In the genomic region with DNA sequence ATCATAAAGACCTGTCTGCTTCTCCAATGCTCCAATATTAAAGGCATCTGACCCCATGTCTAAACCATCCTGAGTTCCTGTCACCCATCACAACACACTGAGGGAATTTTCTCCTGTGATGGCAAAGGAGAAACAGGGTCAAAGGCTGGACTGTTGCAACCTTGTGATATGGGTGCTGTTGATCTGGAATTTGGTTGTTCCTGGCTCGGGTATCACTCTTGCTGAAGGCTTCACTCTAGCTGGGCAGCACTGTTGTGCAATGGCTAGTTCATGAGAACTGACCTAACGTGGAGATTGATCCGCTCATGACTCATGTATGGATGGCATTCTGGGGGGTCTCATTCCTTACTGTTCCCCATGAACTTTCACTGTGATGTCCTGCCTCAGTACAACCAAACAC, we compare ENCODE assay signal across 18 mouse cellular contexts. TPM values are rescaled to one million over a fixed set of nuclear protein-coding genes. Genes with fewer than 3 reads are reported as not detected.
"Had no signal": no experiment of that assay in that cellular context is flagged by ENCODE, and none has a peak within 500 bp of the region (broad histone marks: within the 10 kb centered on the region; RNA-seq: fewer than 3 reads in every experiment).

No protein-coding gene starts in this region.

- H3K9me3 ChIP-seq: megakaryocyte, embryonic 14.5 days; midbrain, embryonic 10.5 days; midbrain, embryonic 13.5 days had no signal

- H3K27me3 ChIP-seq: megakaryocyte, embryonic 14.5 days; midbrain, embryonic 13.5 days had no signal

- H3K4me3 ChIP-seq: layer of hippocampus, adult 2 months; left cerebral cortex, adult 2 months; megakaryocyte, embryonic 14.5 days; midbrain, embryonic 10.5 days; midbrain, embryonic 13.5 days had no signal

- H3K4me2 ChIP-seq: lung, embryonic 14.5 days; midbrain, embryonic 13.5 days had no signal

- H3K27ac ChIP-seq: kidney, postnatal 0 days; layer of hippocampus, adult 2 months; left cerebral cortex, adult 2 months; liver, embryonic 14.5 days; macrophage; midbrain, embryonic 10.5 days; midbrain, embryonic 13.5 days had no signal

- H3K9ac ChIP-seq: liver, embryonic 14.5 days; lung, embryonic 14.5 days; midbrain, embryonic 13.5 days had no signal

- DNase-seq: kidney, adult 2 months; kidney, postnatal 25 days; layer of hippocampus, postnatal 36 days; lung, embryonic 14.5 days; thymus, adult 18-20 months; thymus, postnatal 36 days had no signal

- ATAC-seq: intestine, postnatal 0 days; lung, postnatal 0 days; midbrain, embryonic 16.5 days had no signal

RNA-seq across cellular contexts. Expression of gene Sult1a1, which starts 12.8 kb away (rescaled TPM):
- polyA plus RNA-seq: midbrain, embryonic 10.5 days; neural tube, embryonic 11.5 days had no signal
